Mouse (Mus musculus) cerebellum, adult 18-20 months (tissue): Measurements from ENCODE around the gene Stap1.

Experiments used
- DNase-seq, 2 experiments: peaks; one replicate each; pipeline ENCODE4 v3.0.0; 2021

The Stap1 gene

GRCm38 (mm10) chr5:86071538-86071937 is at the start of gene Stap1:
Gene Stap1 (plus strand): TSS chr5:86071746.
- DNase-seq: no peak

GRCm38 (mm10) chr5:86029820-86030219 is 41.7 kb upstream of the Stap1 start:
- DNase-seq: peak; percentile 39 to 49

GRCm38 (mm10) chr5:86063501-86063900 is 8.0 kb upstream of the Stap1 start:
- DNase-seq: no peak

- DNase-seq: peak; percentile 95 to 98
Measured at GRCm38 (mm10) chr5:86065101-86065875, 6.3 kb upstream of the Stap1 start, which contains the start of gene Cenpc1. Gene Cenpc1 (minus strand): TSS chr5:86065583.

- no peak for DNase-seq
Measured at GRCm38 (mm10) chr5:86065876-86066550, 5.5 kb upstream of the Stap1 start.

- peak; percentile 82 to 84 for DNase-seq
Measured at GRCm38 (mm10) chr5:86066551-86066929, 5.0 kb upstream of the Stap1 start.

GRCm38 (mm10) chr5:86068451-86068850 is 3.1 kb upstream of the Stap1 start:
- DNase-seq: no peak

GRCm38 (mm10) chr5:86069121-86069520 is 2.4 kb upstream of the Stap1 start:
- no peak for DNase-seq

- no peak for DNase-seq
Measured at GRCm38 (mm10) chr5:86072756-86073386, 1.3 kb downstream of the Stap1 start.

GRCm38 (mm10) chr5:86078720-86079334 is 7.3 kb downstream of the Stap1 start:
- DNase-seq: no peak

GRCm38 (mm10) chr5:86083987-86084386 is 12.4 kb downstream of the Stap1 start:
- no peak for DNase-seq

GRCm38 (mm10) chr5:86084979-86085378 is 13.4 kb downstream of the Stap1 start:
- DNase-seq: no peak

- no peak for DNase-seq
Measured at GRCm38 (mm10) chr5:86086751-86087150, 15.2 kb downstream of the Stap1 start.

- no peak for DNase-seq
Measured at GRCm38 (mm10) chr5:86094754-86095153, 23.2 kb downstream of the Stap1 start.

GRCm38 (mm10) chr5:86098988-86099387 is 27.4 kb downstream of the Stap1 start:
- DNase-seq: no peak

- no peak for DNase-seq
Measured at GRCm38 (mm10) chr5:86100621-86101020, 29.1 kb downstream of the Stap1 start.

- no peak for DNase-seq
Measured at GRCm38 (mm10) chr5:86102176-86102575, 30.6 kb downstream of the Stap1 start.

- no peak for DNase-seq
Measured at GRCm38 (mm10) chr5:86106610-86107009, 35.1 kb downstream of the Stap1 start.

- DNase-seq: no peak
Measured at GRCm38 (mm10) chr5:86111074-86111473, 39.5 kb downstream of the Stap1 start.

GRCm38 (mm10) chr5:86113037-86113436 is 41.5 kb downstream of the Stap1 start:
- DNase-seq: no peak

GRCm38 (mm10) chr5:86113997-86114396 is 42.5 kb downstream of the Stap1 start:
- no peak for DNase-seq

- DNase-seq: no peak
Measured at GRCm38 (mm10) chr5:86118457-86119094, 47.0 kb downstream of the Stap1 start.

- DNase-seq: no peak
Measured at GRCm38 (mm10) chr5:86128749-86129148, 57.2 kb downstream of the Stap1 start.
